Mouse (Mus musculus): ENCODE results near the gene Cd300ld. TPM values are rescaled to one million over a fixed set of nuclear protein-coding genes. Genes with fewer than 3 reads are reported as not detected.
"Not testable (repeated sequence)": the region's sequence is repeated elsewhere in the genome, so short reads cannot be mapped to it uniquely, and the experiment has no call there.

Gene Cd300ld
- total RNA-seq (2021): under 1 TPM; 0.13 to 0.35 TPM
- long read RNA-seq, experiment 1: 0 reads
- long read RNA-seq, experiment 2: 0 reads

DNA sequence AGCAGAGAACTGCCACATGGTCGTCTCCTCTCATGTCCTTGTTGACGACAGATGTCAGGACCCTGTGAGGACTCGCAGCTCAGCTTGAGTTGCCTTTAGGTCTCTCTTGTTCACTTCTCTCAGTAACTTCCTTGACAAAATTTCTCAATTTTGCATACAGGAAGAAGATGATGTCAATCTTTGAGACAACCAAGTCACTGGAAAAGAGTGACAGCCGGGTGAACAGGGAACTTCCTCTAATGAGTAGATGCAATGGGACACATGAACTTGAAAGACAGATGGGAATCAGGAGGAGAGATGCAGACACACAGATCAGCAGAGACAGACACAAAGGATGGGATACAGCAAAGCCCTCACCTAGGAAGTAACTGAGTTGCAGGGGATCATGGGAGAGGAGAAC is at the start of gene Cd300ld:
Gene Cd300ld, minus strand, starts transcription at position 130 of the 400 bp plus-strand sequence.
- no peak for DNase-seq

GRCm38 (mm10) chr11:115037669-115038068 is 47.9 kb upstream of the Cd300ld start, which contains the start of gene Cd300ld5:
TSS of gene Cd300ld5 (minus strand) at chr11:115037769.
- not testable (repeated sequence) for DNase-seq

- not testable (repeated sequence) for DNase-seq
These were observed 37.2 kb upstream of the Cd300ld start, which contains the start of gene Cd300ld4 for GRCm38 (mm10) chr11:115026912-115027311. TSS of gene Cd300ld4 (minus strand) at chr11:115027012.

DNA sequence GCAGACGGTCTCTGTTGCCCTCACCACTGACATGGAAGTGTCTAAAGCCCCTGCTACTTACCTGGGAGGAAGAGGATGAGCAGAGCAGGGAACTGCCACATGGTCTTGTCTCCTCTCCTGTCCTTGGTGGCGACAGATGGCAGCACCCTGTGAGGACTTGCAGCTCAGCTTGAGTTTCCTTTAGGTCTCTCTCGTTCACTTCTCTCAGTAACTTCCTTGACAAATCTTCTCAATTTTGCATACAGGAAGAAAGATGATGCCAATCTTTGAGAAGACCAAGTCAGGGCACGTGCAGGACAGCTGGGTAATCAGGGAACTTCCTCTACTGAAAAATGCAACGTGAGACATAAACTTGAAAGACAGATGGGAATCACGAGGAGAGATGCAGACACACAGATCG is 26.4 kb upstream of the Cd300ld start, which contains the start of gene Cd300ld2:
Gene Cd300ld2, minus strand, starts transcription at position 101 of the 400 bp plus-strand sequence.
- not testable (repeated sequence) for DNase-seq

DNA sequence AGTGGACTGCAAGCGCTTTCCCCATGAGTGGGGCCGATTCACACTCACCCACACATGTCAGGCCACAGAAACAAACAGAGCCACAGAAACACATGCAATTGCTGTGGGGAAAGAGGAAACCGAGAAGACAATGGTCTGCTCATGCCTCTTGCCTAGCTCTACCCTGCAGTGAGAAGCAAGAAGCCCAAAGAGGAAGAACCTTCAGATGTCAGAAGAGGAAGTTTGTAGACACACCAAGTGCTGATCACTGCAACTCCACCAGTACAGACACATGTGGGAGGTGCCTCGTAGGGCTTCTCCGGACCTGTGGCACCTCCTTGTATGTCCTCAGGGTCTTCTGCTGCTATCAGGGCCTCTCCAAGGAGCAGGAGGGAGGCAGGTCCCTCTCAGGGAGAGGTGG is 14.3 kb upstream of the Cd300ld start:
- no peak for DNase-seq

DNA sequence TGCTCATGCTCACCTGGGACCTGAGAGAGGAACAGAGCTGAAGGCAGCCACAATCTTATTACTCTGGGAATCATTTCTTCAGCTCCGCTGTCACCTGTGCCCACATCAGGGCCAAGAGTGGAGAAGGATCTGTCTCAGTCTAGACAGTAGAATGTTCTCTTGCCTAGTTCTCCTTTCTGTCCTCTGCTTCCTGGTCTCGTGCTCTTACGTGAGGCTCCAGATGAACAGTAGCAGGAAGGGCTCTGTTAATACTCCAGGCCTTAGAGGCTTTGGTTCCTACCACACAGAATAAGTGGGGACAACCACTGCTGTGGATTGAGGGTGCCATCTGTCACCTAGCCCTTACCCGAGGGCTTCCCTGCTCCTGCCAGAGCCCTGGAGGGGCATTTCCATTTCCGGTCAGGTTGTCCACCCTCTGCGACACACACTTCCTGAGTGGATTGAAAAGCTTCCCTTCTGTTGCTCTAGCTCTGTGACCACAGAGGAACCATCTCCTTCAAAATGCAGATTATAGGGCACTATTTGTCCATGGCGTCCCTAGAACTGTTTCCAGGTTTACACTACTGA is 11.8 kb upstream of the Cd300ld start, which contains the start of gene Cd300c2:
Gene Cd300c2, minus strand, starts transcription at position 407 of the 567 bp plus-strand sequence.
- DNase-seq: no peak

DNA sequence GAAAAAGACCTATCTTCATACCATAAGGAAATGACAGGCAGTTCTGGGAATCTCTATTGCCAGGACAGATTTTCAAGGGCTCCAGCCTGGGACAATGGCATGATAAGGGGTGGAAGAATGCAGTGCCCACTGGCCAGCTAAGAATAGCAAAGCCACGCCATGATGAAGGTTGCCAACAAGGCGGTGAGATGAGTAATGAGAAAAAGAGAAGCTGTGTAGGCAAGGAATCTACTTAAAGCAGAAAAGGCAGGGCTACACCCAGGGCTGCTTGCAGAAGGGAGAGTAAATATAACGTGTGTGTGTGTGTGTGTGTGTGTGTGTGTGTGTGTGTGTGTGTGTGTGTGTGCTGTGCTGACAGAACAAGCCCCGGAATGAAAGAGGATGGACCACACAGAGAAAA is 7.9 kb downstream of the Cd300ld start:
- no peak for DNase-seq

- DNase-seq: no peak
These were observed 17.0 kb downstream of the Cd300ld start for GRCm38 (mm10) chr11:114972726-114973125.

- DNase-seq: no peak
These were observed 20.9 kb downstream of the Cd300ld start, which contains the start of gene Cd300c for GRCm38 (mm10) chr11:114968752-114969207. TSS of gene Cd300c (minus strand) at chr11:114969157.

DNA sequence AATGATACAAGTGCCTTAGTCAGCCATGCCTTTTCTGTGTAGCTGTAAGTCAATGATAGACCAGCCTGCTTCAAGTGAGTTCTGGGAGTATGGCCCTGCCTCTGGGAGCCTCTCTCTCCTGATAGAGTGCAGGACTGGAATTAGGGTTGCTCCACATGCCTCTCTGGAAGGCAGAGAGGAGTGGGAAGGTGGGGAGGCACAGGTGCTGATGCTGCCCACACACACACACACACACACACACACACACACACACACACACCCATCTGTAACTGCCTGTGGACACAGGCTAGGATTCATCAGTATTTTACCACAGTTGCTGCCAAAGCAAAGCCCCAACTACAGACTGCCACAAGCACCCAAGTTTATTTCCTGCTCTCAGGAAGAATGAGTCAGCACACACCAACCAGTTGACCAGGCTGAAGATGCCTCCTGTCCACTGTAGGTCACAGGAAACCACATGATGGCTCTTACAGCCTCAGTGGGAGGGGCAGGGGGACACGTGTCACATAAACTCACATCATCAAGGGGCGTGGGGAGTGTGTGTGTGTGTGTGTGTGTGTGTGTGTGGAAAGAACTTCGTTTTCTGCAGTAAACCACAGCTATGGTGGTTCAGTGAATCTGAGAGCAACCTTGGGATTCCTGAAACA is 24.4 kb downstream of the Cd300ld start:
- no peak for DNase-seq

DNA sequence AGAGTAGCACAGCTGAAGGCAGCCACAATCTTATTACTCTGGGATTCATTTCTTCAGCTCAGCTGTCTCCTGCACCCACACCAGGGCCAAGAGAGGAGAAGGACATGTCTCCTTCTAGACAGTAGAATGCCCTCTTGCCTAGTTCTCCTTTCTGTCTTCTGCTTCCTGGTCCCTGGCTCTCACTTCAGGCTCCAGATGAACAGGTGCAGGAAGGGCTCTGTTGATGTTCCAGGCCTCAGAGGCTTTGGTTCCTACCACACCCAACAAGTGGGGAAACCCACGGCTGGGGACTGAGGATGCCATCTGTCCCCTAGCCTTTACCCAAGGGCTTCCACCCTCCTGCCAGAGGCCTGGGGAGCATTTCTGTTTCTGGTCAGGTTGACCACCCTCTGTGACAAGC is 29.4 kb downstream of the Cd300ld start:
- DNase-seq: no peak

DNA sequence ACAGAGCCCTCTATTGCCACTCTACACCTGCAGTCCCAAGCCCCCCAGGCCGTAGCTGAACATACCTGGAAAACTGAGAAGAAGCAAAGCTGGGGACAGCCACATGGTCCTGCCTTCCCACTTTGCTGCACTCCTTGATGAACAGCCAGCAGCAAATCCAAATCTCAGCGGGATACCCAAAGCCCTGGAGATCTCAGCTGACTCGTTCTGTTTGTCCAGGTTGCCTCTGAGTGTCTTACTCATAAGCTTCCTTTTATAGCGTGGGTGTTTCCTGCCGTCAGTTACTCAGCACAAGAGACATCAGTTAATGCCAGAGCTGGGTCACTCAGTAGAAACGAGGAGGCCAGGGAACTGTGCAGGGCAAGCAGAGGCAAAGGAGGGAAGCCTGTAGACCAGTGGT is 55.6 kb downstream of the Cd300ld start, which contains the start of gene Cd300lb:
Gene Cd300lb, minus strand, starts transcription at position 243 of the 400 bp plus-strand sequence.
- no peak for DNase-seq

- DNase-seq: no peak
These were observed 56.1 kb downstream of the Cd300ld start for GRCm38 (mm10) chr11:114933591-114933990.

Other genes with a start within 250 kb of the Cd300ld start
- gene Kif19a, start 224.5 kb downstream of the Cd300ld start, total RNA-seq (2021): 1 to 10 TPM; 1.3 to 2.0 TPM
- not detected for gene Btbd17, start 194.0 kb downstream of the Cd300ld start, total RNA-seq (2021)
- not detected for gene Gpr142, start 191.0 kb downstream of the Cd300ld start, total RNA-seq (2021)
- gene Gprc5c, start 138.8 kb downstream of the Cd300ld start, total RNA-seq (2021): 10 to 100 TPM; 31.2 to 47.0 TPM
- gene Cd300a, start 99.9 kb downstream of the Cd300ld start, total RNA-seq (2021): under 1 TPM; 0.43 to 0.72 TPM
- gene Cd300lb, start 55.5 kb downstream of the Cd300ld start, total RNA-seq (2021): under 1 TPM in 1 of 2 experiments, not detected in 1; 0.19 TPM
- not detected for gene Cd300c, start 20.8 kb downstream of the Cd300ld start, total RNA-seq (2021)
- under 1 TPM in 1 of 2 experiments, not detected in 1; 0.54 TPM for gene Cd300c2, start 12.0 kb upstream of the Cd300ld start, total RNA-seq (2021)
- gene Cd300ld2, start 26.3 kb upstream of the Cd300ld start, total RNA-seq (2021): not detected
- not detected for gene Cd300ld4, start 37.1 kb upstream of the Cd300ld start, total RNA-seq (2021)
- gene Cd300ld5, start 47.8 kb upstream of the Cd300ld start, total RNA-seq (2021): 1 to 10 TPM in 1 of 2 experiments, not detected in 1; 3.5 TPM
- 1 to 10 TPM; 1.2 to 3.7 TPM for gene Cd300ld3, start 58.5 kb upstream of the Cd300ld start, total RNA-seq (2021)
- not detected for gene Cd300e, start 72.3 kb upstream of the Cd300ld start, total RNA-seq (2021)
- under 1 TPM in 1 of 2 experiments, not detected in 1; 0.19 TPM for gene Rab37, start 101.5 kb upstream of the Cd300ld start, total RNA-seq (2021)
- gene Cd300lf, start 144.1 kb upstream of the Cd300ld start, total RNA-seq (2021): not detected
- gene Slc9a3r1, start 173.4 kb upstream of the Cd300ld start, total RNA-seq (2021): 1 to 10 TPM; 2.3 to 3.9 TPM
- 1 to 10 TPM; 4.1 to 5.8 TPM for gene Tmem104, start 197.6 kb upstream of the Cd300ld start, total RNA-seq (2021)
- gene Nat9, start 197.9 kb upstream of the Cd300ld start, total RNA-seq (2021): 10 to 100 TPM; 10.7 to 13.2 TPM

Measured in gastrocnemius, postnatal 25 days (tissue).